Mouse (Mus musculus): ENCODE data around the gene Magi2.

The Magi2 gene

GRCm38 (mm10) chr5:19717296-19717695 lies 490.5 kb downstream of the Magi2 start:
- in situ Hi-C loops (cut with MboI; ENCODE audit: unreplicated experiment in 2 of 2): no loop called here

GRCm38 (mm10) chr5:19726277-19726676 lies 499.4 kb downstream of the Magi2 start:
- in situ Hi-C loops (cut with MboI; ENCODE audit: unreplicated experiment in 2 of 2): no loop called here

- in situ Hi-C loops (cut with MboI; ENCODE audit: unreplicated experiment in 2 of 2): no loop called here
These were observed 518.5 kb downstream of the Magi2 start for GRCm38 (mm10) chr5:19745376-19745775.

GRCm38 (mm10) chr5:19745916-19746315 lies 519.1 kb downstream of the Magi2 start:
- in situ Hi-C loops (cut with MboI; ENCODE audit: unreplicated experiment in 2 of 2): no loop called here

GRCm38 (mm10) chr5:19746865-19747514 lies 520.2 kb downstream of the Magi2 start:
- in situ Hi-C loops (cut with MboI; ENCODE audit: unreplicated experiment in 2 of 2): no loop called here

- in situ Hi-C loops (cut with MboI; ENCODE audit: unreplicated experiment in 2 of 2): no loop called here
These were observed 520.8 kb downstream of the Magi2 start for GRCm38 (mm10) chr5:19747631-19748030.

- in situ Hi-C loops (cut with MboI; ENCODE audit: unreplicated experiment in 2 of 2): no loop called here
These were observed 552.4 kb downstream of the Magi2 start for GRCm38 (mm10) chr5:19779224-19779623.

- in situ Hi-C loops (cut with MboI; ENCODE audit: unreplicated experiment in 2 of 2): no loop called here
These were observed 553.2 kb downstream of the Magi2 start for GRCm38 (mm10) chr5:19780076-19780475.

- in situ Hi-C loops (cut with MboI; ENCODE audit: unreplicated experiment in 2 of 2): no loop called here
These were observed 558.5 kb downstream of the Magi2 start for GRCm38 (mm10) chr5:19785320-19785719.

GRCm38 (mm10) chr5:19787522-19788144 lies 560.8 kb downstream of the Magi2 start:
- in situ Hi-C loops (cut with MboI; ENCODE audit: unreplicated experiment in 2 of 2): no loop called here

- in situ Hi-C loops (cut with MboI; ENCODE audit: unreplicated experiment in 2 of 2): no loop called here
These were observed 576.4 kb downstream of the Magi2 start for GRCm38 (mm10) chr5:19803052-19803769.

- in situ Hi-C loops (cut with MboI; ENCODE audit: unreplicated experiment in 2 of 2): no loop called here
These were observed 595.7 kb downstream of the Magi2 start for GRCm38 (mm10) chr5:19822502-19822901.

- in situ Hi-C loops (cut with MboI; ENCODE audit: unreplicated experiment in 2 of 2): no loop called here
These were observed 599.1 kb downstream of the Magi2 start for GRCm38 (mm10) chr5:19825943-19826342.

GRCm38 (mm10) chr5:19829341-19829740 lies 602.5 kb downstream of the Magi2 start:
- in situ Hi-C loops (cut with MboI; ENCODE audit: unreplicated experiment in 2 of 2): no loop called here

- in situ Hi-C loops (cut with MboI; ENCODE audit: unreplicated experiment in 2 of 2): no loop called here
These were observed 636.0 kb downstream of the Magi2 start for GRCm38 (mm10) chr5:19862854-19863253.

- in situ Hi-C loops (cut with MboI; ENCODE audit: unreplicated experiment in 2 of 2): no loop called here
These were observed 643.6 kb downstream of the Magi2 start for GRCm38 (mm10) chr5:19870406-19870805.

- in situ Hi-C loops (cut with MboI; ENCODE audit: unreplicated experiment in 2 of 2): no loop called here
These were observed 664.9 kb downstream of the Magi2 start for GRCm38 (mm10) chr5:19891693-19892092.

GRCm38 (mm10) chr5:19895893-19896292 lies 669.1 kb downstream of the Magi2 start:
- in situ Hi-C loops (cut with MboI; ENCODE audit: unreplicated experiment in 2 of 2): no loop called here

GRCm38 (mm10) chr5:19901625-19902024 lies 674.8 kb downstream of the Magi2 start:
- in situ Hi-C loops (cut with MboI; ENCODE audit: unreplicated experiment in 2 of 2): no loop called here

- in situ Hi-C loops (cut with MboI; ENCODE audit: unreplicated experiment in 2 of 2): no loop called here
These were observed 679.8 kb downstream of the Magi2 start for GRCm38 (mm10) chr5:19906636-19907035.

- in situ Hi-C loops (cut with MboI; ENCODE audit: unreplicated experiment in 2 of 2): no loop called here
These were observed 680.6 kb downstream of the Magi2 start for GRCm38 (mm10) chr5:19907381-19907982.

All from v-Abl transformed pro-B cells (cell line).